Mouse (Mus musculus) lung, adult 2 months (tissue): ENCODE data around the gene Kif6.

Source experiments
- CTCF ChIP-seq: fragments of 200-500 bp; IDR thresholded peaks from 2 replicates; pipeline ENCODE4 v1.5.1; 2011; ENCODE audit warnings: mild to moderate bottlenecking, low read length, control low read depth; ENCODE audit not compliant: insufficient read depth
- POLR2A ChIP-seq: fragments of 200-500 bp; IDR thresholded peaks from 2 replicates; pipeline ENCODE4 v1.6.1; 2011; ENCODE audit warnings: low read depth, mild to moderate bottlenecking, control low read depth, low read length, borderline replicate concordance; ENCODE audit errors: extremely low read depth

- no peak for TF ChIP-seq CTCF
- no peak for TF ChIP-seq POLR2A
Measured at GRCm38 (mm10) chr17:49825831-49826230, 210.9 kb downstream of the Kif6 start.
